Mouse (Mus musculus) retina, adult 2 months (tissue): ENCODE data around the gene Tlr13.
A peak's percentile ranks its signal among the peaks of the same experiment; 100 is the strongest.
"Not testable (repeated sequence)": the region's sequence is repeated elsewhere in the genome, so short reads cannot be mapped to it uniquely, and the experiment has no call there.

Experiments
- DNase-seq: peaks from one replicate; pipeline ENCODE4 v3.0.0-alpha.2; 2012; ENCODE audit warnings: low read depth, low spot score

Gene Tlr13

DNA sequence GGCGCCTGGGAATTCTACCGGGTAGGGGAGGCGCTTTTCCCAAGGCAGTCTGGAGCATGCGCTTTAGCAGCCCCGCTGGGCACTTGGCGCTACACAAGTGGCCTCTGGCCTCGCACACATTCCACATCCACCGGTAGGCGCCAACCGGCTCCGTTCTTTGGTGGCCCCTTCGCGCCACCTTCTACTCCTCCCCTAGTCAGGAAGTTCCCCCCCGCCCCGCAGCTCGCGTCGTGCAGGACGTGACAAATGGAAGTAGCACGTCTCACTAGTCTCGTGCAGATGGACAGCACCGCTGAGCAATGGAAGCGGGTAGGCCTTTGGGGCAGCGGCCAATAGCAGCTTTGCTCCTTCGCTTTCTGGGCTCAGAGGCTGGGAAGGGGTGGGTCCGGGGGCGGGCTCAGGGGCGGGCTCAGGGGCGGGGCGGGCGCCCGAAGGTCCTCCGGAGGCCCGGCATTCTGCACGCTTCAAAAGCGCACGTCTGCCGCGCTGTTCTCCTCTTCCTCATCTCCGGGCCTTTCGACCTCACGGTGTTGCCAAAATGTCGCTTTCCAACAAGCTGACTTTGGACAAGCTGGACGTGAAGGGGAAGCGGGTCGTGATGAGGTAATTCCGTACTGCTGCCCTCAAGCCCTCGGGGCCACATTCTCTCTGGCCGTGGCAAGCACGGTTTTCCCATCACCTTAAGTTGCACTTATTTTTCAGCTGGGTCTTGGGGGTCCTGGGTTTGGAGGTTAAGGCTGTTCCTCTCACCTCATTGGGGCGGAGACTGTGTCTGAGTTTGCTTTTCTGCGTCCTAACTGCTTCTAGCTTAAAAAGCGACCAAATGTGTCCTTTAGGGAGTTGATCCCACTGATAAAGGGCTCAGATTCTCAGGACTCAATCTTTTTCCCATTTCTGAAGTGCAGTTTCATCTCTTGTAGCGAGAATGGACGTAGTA, 44.0 kb downstream of the Tlr13 start, which contains the start of gene Pgk1:
TSS of gene Pgk1 (plus strand) at position 388 of the 937 bp plus-strand sequence.
- DNase-seq: peak; percentile 89

- no peak for DNase-seq
Measured at GRCm38 (mm10) chrX:106187737-106188136, 44.7 kb downstream of the Tlr13 start.

GRCm38 (mm10) chrX:106189356-106189755, 46.4 kb downstream of the Tlr13 start:
- DNase-seq: no peak

GRCm38 (mm10) chrX:106190091-106190490, 47.1 kb downstream of the Tlr13 start:
- DNase-seq: no peak

GRCm38 (mm10) chrX:106194361-106194760, 51.4 kb downstream of the Tlr13 start:
- not testable (repeated sequence) for DNase-seq

DNA sequence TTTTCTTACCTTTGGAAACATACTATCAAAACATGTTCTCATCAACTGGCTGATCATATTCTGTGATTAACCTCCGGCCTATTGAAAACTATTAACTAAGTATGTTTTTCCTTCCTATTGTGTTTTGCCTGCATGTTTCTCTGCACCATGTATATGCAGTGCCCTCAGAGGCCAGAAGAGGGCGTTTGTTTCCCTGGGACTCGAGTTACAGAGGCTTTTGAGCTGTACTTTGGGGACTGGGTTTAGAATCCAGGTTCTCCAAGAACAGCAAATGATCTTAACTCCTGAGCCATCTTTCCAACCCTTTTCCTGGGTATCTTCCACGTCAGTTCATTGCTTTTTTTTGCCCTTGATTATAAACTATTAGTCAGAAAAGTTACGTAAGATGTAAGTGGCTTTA, 54.3 kb downstream of the Tlr13 start:
- DNase-seq: no peak

DNA sequence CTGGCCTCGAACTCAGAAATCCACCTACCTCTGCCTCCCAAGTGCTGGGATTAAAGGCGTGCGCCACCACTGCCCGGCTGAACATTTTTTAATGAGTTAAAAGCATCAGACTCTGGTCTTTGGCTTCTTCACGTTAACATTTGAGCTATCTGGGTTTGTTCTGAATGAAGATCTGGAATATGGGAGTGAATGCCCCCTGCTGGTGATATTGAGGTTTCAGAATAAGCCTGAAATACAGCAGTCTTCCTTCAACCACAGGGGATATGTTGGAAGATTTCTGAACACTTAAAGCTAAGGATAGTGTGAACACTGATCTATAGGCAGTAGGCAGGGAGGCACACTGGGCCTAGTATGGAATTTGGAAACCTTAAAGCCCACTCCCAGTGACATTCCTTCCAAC, 55.9 kb downstream of the Tlr13 start:
- no peak for DNase-seq

DNA sequence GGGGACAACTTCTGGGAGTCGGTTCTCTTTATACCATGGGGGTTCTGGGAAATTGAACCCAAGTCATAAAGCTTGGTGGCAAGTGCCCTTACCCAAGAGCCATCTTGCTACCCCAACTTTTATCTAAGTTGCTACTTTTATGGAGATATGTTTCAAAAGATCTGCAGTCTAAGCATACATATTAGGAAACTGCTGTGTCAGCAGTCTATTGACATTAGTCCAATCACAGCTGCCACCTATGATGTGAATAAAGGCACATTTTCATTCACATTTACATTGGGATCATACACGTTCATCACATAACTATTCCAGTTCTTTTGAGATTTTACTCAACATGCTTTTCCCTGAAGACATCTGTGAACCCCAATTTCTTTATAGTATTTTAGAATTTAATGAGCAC, 66.1 kb downstream of the Tlr13 start:
- no peak for DNase-seq
